Mouse (Mus musculus): ENCODE measurements around the gene Slc22a8. TPM values are rescaled to one million over a fixed set of nuclear protein-coding genes. Genes with fewer than 3 reads are reported as not detected.

Gene Slc22a8
- polyA plus RNA-seq, 2 experiments, result 0.03 TPM; not detected in 1

GRCm38 (mm10) chr19:8604536-8605240, 13.6 kb downstream of the Slc22a8 start:
- H3K9ac ChIP-seq (ENCODE audit: low read depth, low read length, severe bottlenecking), result no peak overlapping the region
- no peak overlapping the region for H3K4me2 ChIP-seq (replicated peaks; ENCODE audit: low read depth, low read length, severe bottlenecking)
- H3K27me3 ChIP-seq (ENCODE audit: control insufficient read depth, insufficient read depth, low read length), result no peaks in the 10 kb centered on the region
- no peak overlapping the region for H3K4me3 ChIP-seq (replicated peaks; ENCODE audit: low read length)
- DNase-seq (ENCODE audit: low spot score) (no peak), ATAC-seq (ENCODE audit: low FRiP score, low read depth) (no peak)
- H3K36me3 ChIP-seq (ENCODE audit: control insufficient read depth, insufficient read depth, low read length), result no peaks in the 10 kb centered on the region
- 91% methylated on average over 8 of the region's 8 CpGs for WGBS
- no peaks in the 10 kb centered on the region for H3K9me3 ChIP-seq (ENCODE audit: control insufficient read depth, low read length)
- H3K27ac ChIP-seq (replicated peaks; ENCODE audit: low read depth, low read length), result no peak overlapping the region
- TF ChIP-seq POLR2A (IDR thresholded peaks at IDR 0.05; ENCODE audit: borderline replicate concordance, extremely low read depth, insufficient read depth, insufficient read length), result no peak
- no peaks in the 10 kb centered on the region for H3K4me1 ChIP-seq (ENCODE audit: control insufficient read depth, insufficient read depth, low read length)

GRCm38 (mm10) chr19:8605241-8605558, 14.1 kb downstream of the Slc22a8 start:
- TF ChIP-seq POLR2A (IDR thresholded peaks at IDR 0.05; ENCODE audit: borderline replicate concordance, extremely low read depth, insufficient read depth, insufficient read length), result no peak
- Histone ChIP-seq H3K36me3 (ENCODE audit: control insufficient read depth, insufficient read depth, low read length) (no peaks in the 10 kb centered on the region), H3K4me2 (replicated peaks; ENCODE audit: low read depth, low read length, severe bottlenecking) (no peak overlapping the region), H3K27me3 (ENCODE audit: control insufficient read depth, insufficient read depth, low read length) (no peaks in the 10 kb centered on the region), H3K27ac (replicated peaks; ENCODE audit: low read depth, low read length) (no peak overlapping the region), H3K9me3 (ENCODE audit: control insufficient read depth, low read length) (no peaks in the 10 kb centered on the region), H3K9ac (ENCODE audit: low read depth, low read length, severe bottlenecking) (no peak overlapping the region), H3K4me3 (replicated peaks; ENCODE audit: low read length) (no peak overlapping the region), H3K4me1 (ENCODE audit: control insufficient read depth, insufficient read depth, low read length) (no peaks in the 10 kb centered on the region)
- no peak for ATAC-seq (ENCODE audit: low FRiP score, low read depth)
- WGBS, result 98% methylated on average over 3 of the region's 3 CpGs
- DNase-seq (ENCODE audit: low spot score), result no peak

- H3K27me3 ChIP-seq (ENCODE audit: control insufficient read depth, insufficient read depth, low read length), result no peaks in the 10 kb centered on the region
- H3K4me3 ChIP-seq (replicated peaks; ENCODE audit: low read length), result no peak overlapping the region
- H3K27ac ChIP-seq (replicated peaks; ENCODE audit: low read depth, low read length), result no peak overlapping the region
- TF ChIP-seq POLR2A (IDR thresholded peaks at IDR 0.05; ENCODE audit: borderline replicate concordance, extremely low read depth, insufficient read depth, insufficient read length), result no peak
- H3K4me2 ChIP-seq (replicated peaks; ENCODE audit: low read depth, low read length, severe bottlenecking), result no peak overlapping the region
- WGBS, result 49% methylated on average over 8 of the region's 8 CpGs
- DNase-seq (ENCODE audit: low spot score) (no peak), ATAC-seq (ENCODE audit: low FRiP score, low read depth) (no peak; the same call in 1 of the 2 replicates)
- H3K9ac ChIP-seq (ENCODE audit: low read depth, low read length, severe bottlenecking), result no peak overlapping the region
- no peaks in the 10 kb centered on the region; the same call in 1 of the 2 replicates for H3K4me1 ChIP-seq (ENCODE audit: control insufficient read depth, insufficient read depth, low read length)
- H3K9me3 ChIP-seq (ENCODE audit: control insufficient read depth, low read length), result no peaks in the 10 kb centered on the region
- H3K36me3 ChIP-seq (ENCODE audit: control insufficient read depth, insufficient read depth, low read length), result no peaks in the 10 kb centered on the region
Observed at GRCm38 (mm10) chr19:8611358-8612123, 20.5 kb downstream of the Slc22a8 start.

- no peak for ATAC-seq (ENCODE audit: low FRiP score, low read depth)
- Histone ChIP-seq H3K9ac (ENCODE audit: low read depth, low read length, severe bottlenecking) (no peak overlapping the region), H3K4me2 (replicated peaks; ENCODE audit: low read depth, low read length, severe bottlenecking) (no peak overlapping the region), H3K4me1 (ENCODE audit: control insufficient read depth, insufficient read depth, low read length) (no peaks in the 10 kb centered on the region; the same call in 1 of the 2 replicates), H3K27ac (replicated peaks; ENCODE audit: low read depth, low read length) (no peak overlapping the region), H3K27me3 (ENCODE audit: control insufficient read depth, insufficient read depth, low read length) (no peaks in the 10 kb centered on the region), H3K9me3 (ENCODE audit: control insufficient read depth, low read length) (no peaks in the 10 kb centered on the region), H3K36me3 (ENCODE audit: control insufficient read depth, insufficient read depth, low read length) (no peaks in the 10 kb centered on the region), H3K4me3 (replicated peaks; ENCODE audit: low read length) (no peak overlapping the region)
- DNase-seq (ENCODE audit: low spot score), result no peak
- no peak for TF ChIP-seq POLR2A (IDR thresholded peaks at IDR 0.05; ENCODE audit: borderline replicate concordance, extremely low read depth, insufficient read depth, insufficient read length)
- 42% methylated on average over 2 of the region's 2 CpGs for WGBS
Observed at GRCm38 (mm10) chr19:8613111-8613510, 22.1 kb downstream of the Slc22a8 start.

DNA sequence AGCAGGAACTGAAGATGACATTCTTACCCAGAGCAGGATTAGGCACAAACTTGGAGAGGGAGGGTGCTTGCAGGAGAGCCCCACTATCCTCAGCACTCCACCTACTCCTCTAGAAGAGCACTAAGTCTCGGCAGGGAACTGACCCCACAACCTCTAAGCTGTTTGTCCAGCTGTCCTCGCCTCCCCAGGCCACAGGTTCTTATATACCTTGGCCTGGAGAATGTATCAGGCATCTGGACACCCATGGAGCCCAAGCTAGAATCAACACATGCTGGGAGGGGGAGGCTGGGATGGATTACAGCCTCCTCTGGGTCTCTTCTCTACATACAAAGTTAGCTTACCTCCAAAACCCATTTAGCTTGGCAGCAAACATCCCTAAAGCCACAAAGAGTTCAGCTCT, 23.3 kb downstream of the Slc22a8 start:
- no peak for ATAC-seq (ENCODE audit: low FRiP score, low read depth)
- Histone ChIP-seq H3K27me3 (ENCODE audit: control insufficient read depth, insufficient read depth, low read length) (no peaks in the 10 kb centered on the region), H3K36me3 (ENCODE audit: control insufficient read depth, insufficient read depth, low read length) (no peaks in the 10 kb centered on the region), H3K4me3 (replicated peaks; ENCODE audit: low read length) (no peak overlapping the region), H3K4me1 (ENCODE audit: control insufficient read depth, insufficient read depth, low read length) (no peaks in the 10 kb centered on the region; the same call in 1 of the 2 replicates), H3K9me3 (ENCODE audit: control insufficient read depth, low read length) (no peaks in the 10 kb centered on the region), H3K27ac (replicated peaks; ENCODE audit: low read depth, low read length) (no peak overlapping the region), H3K4me2 (replicated peaks; ENCODE audit: low read depth, low read length, severe bottlenecking) (no peak overlapping the region), H3K9ac (ENCODE audit: low read depth, low read length, severe bottlenecking) (no peak overlapping the region)
- DNase-seq (ENCODE audit: low spot score), result no peak
- WGBS, result 46% methylated on average over 2 of the region's 2 CpGs
- no peak for TF ChIP-seq POLR2A (IDR thresholded peaks at IDR 0.05; ENCODE audit: borderline replicate concordance, extremely low read depth, insufficient read depth, insufficient read length)

Data from limb, embryonic 14.5 days (tissue).